Mouse (Mus musculus) 416B (cell line): Measurements from ENCODE around the gene 4930412O13Rik.

Experiments used
- DNase-seq: peaks from one replicate; pipeline ENCODE4 v3.0.0; 2011; ENCODE audit warnings: low read depth

4930412O13Rik gene

GRCm38 (mm10) chr2:9897846-9898245 lies 16.8 kb downstream of the 4930412O13Rik start:
- no peak for DNase-seq

GRCm38 (mm10) chr2:9903854-9904560 lies 23.0 kb downstream of the 4930412O13Rik start:
- DNase-seq = peak; percentile 85

GRCm38 (mm10) chr2:9905995-9906394 lies 24.9 kb downstream of the 4930412O13Rik start:
- DNase-seq = no peak

DNA sequence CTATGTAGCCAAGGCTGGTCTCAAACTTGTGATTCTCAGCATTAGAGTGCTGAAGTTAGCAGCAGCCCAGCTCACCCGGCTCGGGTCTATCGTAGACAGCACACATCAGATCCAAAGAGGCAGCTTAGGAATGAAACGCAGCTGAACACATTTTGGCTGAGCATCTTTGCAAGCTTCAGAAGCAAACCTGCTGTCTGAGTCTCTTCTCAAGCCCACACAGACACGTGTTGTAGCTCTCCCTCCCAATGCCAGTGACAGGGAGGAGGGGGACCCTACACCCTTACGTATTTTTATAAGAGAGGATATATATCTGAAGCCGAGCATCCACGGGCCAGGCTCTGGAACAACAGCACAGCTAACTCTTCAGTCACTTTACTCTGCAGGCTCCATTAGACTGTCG lies 36.5 kb downstream of the 4930412O13Rik start:
- no peak for DNase-seq

GRCm38 (mm10) chr2:9918691-9919471 lies 37.8 kb downstream of the 4930412O13Rik start:
- DNase-seq = peak; percentile 22

- peak; percentile 48 for DNase-seq
Measured at GRCm38 (mm10) chr2:9926194-9926904, 45.3 kb downstream of the 4930412O13Rik start.

DNA sequence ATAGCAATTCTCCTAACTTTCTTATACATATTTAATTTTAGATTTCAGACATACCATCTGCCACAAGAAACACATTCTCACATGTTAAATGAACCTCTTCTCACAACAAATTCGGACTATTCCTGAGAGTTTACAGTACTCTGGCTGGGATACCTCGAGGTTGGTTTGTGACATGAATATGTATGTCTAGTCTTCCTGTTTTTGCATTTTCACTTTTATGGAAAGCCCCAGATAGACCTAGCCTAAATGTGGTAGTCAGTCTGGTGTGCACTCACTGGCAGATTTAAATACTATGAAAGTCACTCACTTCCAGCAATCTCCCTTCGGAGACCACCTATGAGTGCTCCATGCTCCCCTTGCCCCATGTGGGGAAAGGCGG lies 45.8 kb downstream of the 4930412O13Rik start:
- no peak for DNase-seq
